Mouse (Mus musculus) bone marrow macrophage, adult 2 months (primary cell): ENCODE measurements around the gene Cxcr6.

Experiments
- CTCF ChIP-seq: IDR thresholded peaks from 2 replicates; pipeline ENCODE4 v1.5.1; 2012; ENCODE audit warnings: low read depth, mild to moderate bottlenecking, low read length, moderate library complexity
- POLR2A ChIP-seq: IDR thresholded peaks from 2 replicates; pipeline ENCODE4 v1.6.1; 2012; ENCODE audit warnings: mild to moderate bottlenecking, low read depth, low read length, borderline replicate concordance

DNA sequence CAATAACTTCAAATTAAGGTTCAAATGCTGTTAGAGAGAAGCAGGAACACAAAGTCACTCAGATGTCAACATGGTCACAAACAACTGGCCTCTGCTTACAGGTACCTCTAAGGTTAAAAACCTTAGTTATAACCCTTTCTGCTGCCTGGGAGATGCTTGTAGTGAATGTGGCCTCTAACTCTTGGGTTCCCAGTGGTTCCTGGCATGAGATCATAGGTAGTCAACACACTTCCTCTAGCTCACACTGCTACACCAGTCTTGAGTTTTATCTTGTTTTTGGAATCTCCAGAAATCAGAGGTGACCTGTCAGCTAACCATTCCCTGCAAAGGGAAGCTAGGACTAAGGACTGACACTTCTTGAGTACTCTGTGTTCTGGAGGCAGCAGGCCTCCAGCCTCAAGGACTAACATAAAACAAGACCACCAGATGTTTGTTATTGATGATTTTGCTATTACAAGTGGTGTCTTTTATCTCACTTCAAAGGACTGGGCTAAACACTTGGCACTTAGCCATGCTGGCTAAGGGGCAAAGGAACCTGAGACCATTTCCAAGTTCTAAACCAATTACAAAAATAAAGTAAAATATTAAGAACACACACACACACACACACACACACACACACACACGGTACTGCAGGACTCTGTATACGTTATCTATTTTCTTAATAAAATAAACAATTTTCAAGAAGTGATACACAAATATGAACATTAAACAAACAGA, 43.9 kb downstream of the Cxcr6 start:
- TF ChIP-seq POLR2A (no peak), CTCF (no peak)
